In the genomic region with DNA sequence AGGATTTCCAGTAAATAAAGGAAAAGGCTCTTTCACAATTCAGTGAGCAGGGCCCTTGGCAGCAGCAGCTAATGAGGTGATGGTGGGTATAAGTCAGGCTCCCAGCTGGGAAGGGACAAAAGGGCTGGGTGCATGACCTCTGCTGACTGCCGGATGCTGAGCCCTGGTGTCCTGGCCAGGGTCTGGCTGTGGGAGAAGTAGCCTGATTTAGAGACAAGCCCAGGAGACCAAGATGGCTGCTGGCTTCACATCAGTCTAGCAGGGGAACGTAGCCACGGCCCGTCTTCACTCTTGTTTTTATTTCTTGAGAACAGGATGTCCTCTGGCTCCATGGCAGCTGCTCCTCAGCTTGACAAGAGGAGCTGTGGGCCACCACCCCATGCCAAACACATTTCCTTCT, we compare ENCODE assay signal across 12 mouse cellular contexts. TPM values are rescaled to one million over a fixed set of nuclear protein-coding genes. Genes with fewer than 3 reads are reported as not detected.
A peak's percentile ranks its signal among the peaks of the same experiment; 100 is the strongest.
DNase-seq lines count a peak whose midpoint lies in the region; ATAC-seq lines count a peak whose summit lies in the region.
"Had no signal": no experiment of that assay in that cellular context is flagged by ENCODE, and none has a peak within 500 bp of the region (broad histone marks: within the 10 kb centered on the region; RNA-seq: fewer than 3 reads in every experiment).

No protein-coding gene starts in this region.

- H3K9ac ChIP-seq in kidney, embryonic 15.5 days, result no peak overlapping the region
- H3K9ac ChIP-seq: hindbrain, embryonic 12.5 days had no signal

- H3K27ac ChIP-seq in brown adipose tissue, adult 24 weeks (replicated peaks; ENCODE audit: low read depth, low read length), result peak overlapping the region; percentile 88
- peak overlapping the region; percentile 92 for H3K27ac ChIP-seq in kidney, embryonic 15.5 days
- H3K27ac ChIP-seq: hindbrain, embryonic 12.5 days had no signal

- peaks cover 37% of the 10 kb centered on the region for H3K27me3 ChIP-seq in kidney, embryonic 15.5 days

- no peaks in the 10 kb centered on the region for H3K36me3 ChIP-seq in kidney, embryonic 15.5 days
- H3K36me3 ChIP-seq: hindbrain, embryonic 12.5 days had no signal

- ATAC-seq in kidney, embryonic 15.5 days (replicated peaks; ENCODE audit: low FRiP score), result no peak

- H3K4me1 ChIP-seq in brown adipose tissue, adult 24 weeks (ENCODE audit: control insufficient read depth, insufficient read depth, insufficient read length, low read length), result peaks cover 15% of the 10 kb centered on the region
- peaks cover 55% of the 10 kb centered on the region for H3K4me1 ChIP-seq in kidney, embryonic 15.5 days

- no peak overlapping the region for H3K4me2 ChIP-seq in kidney, embryonic 15.5 days
- H3K4me2 ChIP-seq: hindbrain, embryonic 12.5 days had no signal

- H3K4me3 ChIP-seq in brown adipose tissue, adult 24 weeks (ENCODE audit: insufficient read depth, low read depth, low read length), result no peak overlapping the region
- H3K4me3 ChIP-seq in kidney, embryonic 15.5 days (replicated peaks), result no peak overlapping the region
- H3K4me3 ChIP-seq: hindbrain, embryonic 12.5 days; myocyte had no signal

- peak; percentile 57 for DNase-seq in gastrocnemius, adult 18-20 months (ENCODE audit: low spot score)
- no peak for DNase-seq in gastrocnemius, postnatal 4 days (ENCODE audit: low spot score in 2 of 2)
- peak; percentile 83 for DNase-seq in lung, postnatal 25 days (ENCODE audit: low spot score)
- no peak for DNase-seq in layer of hippocampus, adult 11-12 months (ENCODE audit: low spot score)
- DNase-seq in urinary bladder, postnatal 10 days (ENCODE audit: low spot score), result no peak
- DNase-seq in frontal cortex, postnatal 36 days (ENCODE audit: low spot score in 2 of 2), result no peak
- DNase-seq: layer of hippocampus, postnatal 36 days; right cerebral cortex, adult 18-20 months had no signal

- H3K9me3 ChIP-seq in kidney, embryonic 15.5 days (replicated peaks), result no peaks in the 10 kb centered on the region
- H3K9me3 ChIP-seq: hindbrain, embryonic 12.5 days had no signal

- 48% methylated on average over 4 of the region's 4 CpGs for WGBS in kidney, embryonic 15.5 days

RNA-seq across cellular contexts. Expression of a gene that starts 3.6 kb away (rescaled TPM):
- not detected for total RNA-seq in gastrocnemius, adult 18-20 months (2021)
- not detected for total RNA-seq in gastrocnemius, postnatal 4 days (2021)
- polyA plus RNA-seq in brown adipose tissue, adult 24 weeks (2012; ENCODE audit: insufficient read depth, insufficient read length, missing spikeins), result not detected in 2 replicates
- polyA plus RNA-seq in kidney, embryonic 15.5 days (2015; fragmentation: Nextera tagmentation; extraction: Ambion mirVana), result not detected in 2 replicates
- total RNA-seq: layer of hippocampus, postnatal 36 days had no signal
- polyA plus RNA-seq: hindbrain, embryonic 12.5 days; myocyte had no signal

RNA-seq across cellular contexts. Expression of a gene that starts 14.2 kb away (rescaled TPM):
- 1 to 10 TPM; 1.3 to 1.7 TPM for total RNA-seq in gastrocnemius, adult 18-20 months (2021)
- 10 to 100 TPM; 17.1 to 20.8 TPM for total RNA-seq in gastrocnemius, postnatal 4 days (2021)
- polyA plus RNA-seq in brown adipose tissue, adult 24 weeks (2012; ENCODE audit: insufficient read depth, insufficient read length, missing spikeins), result 1.2 and 1.5 TPM in 2 replicates
- 11.2 and 11.4 TPM in 2 replicates for polyA plus RNA-seq in kidney, embryonic 15.5 days (2015; fragmentation: Nextera tagmentation; extraction: Ambion mirVana)

RNA-seq across cellular contexts. Expression of a gene that starts 39.7 kb away (rescaled TPM):
- total RNA-seq in gastrocnemius, adult 18-20 months (2021), result 1 to 10 TPM; 1.3 to 1.4 TPM
- total RNA-seq in gastrocnemius, postnatal 4 days (2021), result 1 to 10 TPM; 5.8 to 6.2 TPM
- polyA plus RNA-seq in brown adipose tissue, adult 24 weeks (2012; ENCODE audit: insufficient read depth, insufficient read length, missing spikeins), result not detected in 2 replicates
- 0.36 and 0.56 TPM in 2 replicates for polyA plus RNA-seq in kidney, embryonic 15.5 days (2015; fragmentation: Nextera tagmentation; extraction: Ambion mirVana)

Comparison
In these comparisons a context has a peak if more than half of its experiments do, and no peak if none do; other contexts are left out.
1. DNase-seq: peak in gastrocnemius, adult 18-20 months (single experiment) and lung, postnatal 25 days (single experiment); none in gastrocnemius, postnatal 4 days (0 of 2), layer of hippocampus, adult 11-12 months (single experiment), urinary bladder, postnatal 10 days (single experiment) and frontal cortex, postnatal 36 days (0 of 2).
2. RNA of a gene that starts 14.2 kb away (total RNA-seq): 17.1 to 20.8 TPM in gastrocnemius, postnatal 4 days; 1.3 to 1.7 TPM in gastrocnemius, adult 18-20 months; every median in the first group is over 4 times any median in the second.